Mouse (Mus musculus) CD4-positive naive resting alpha-beta T cell, adult 76 days (primary cell): Measurements from ENCODE around the gene Anapc16. TPM values are rescaled to one million over a fixed set of nuclear protein-coding genes. Genes with fewer than 3 reads are reported as not detected.

Experiments used
- total RNA-seq: library from RNA; stranded (reverse); gene quantifications from one replicate; pipeline ENCODE4 v1.2.4, GENCODE M21; 2023

The Anapc16 gene
- total RNA-seq, result 38.7 TPM

GRCm38 (mm10) chr10:60002673-60003212, at the start of gene Anapc16, which contains the start of gene Ascc1:
Gene Anapc16, minus strand, starts transcription at chr10:60003135.
Gene Ascc1, plus strand, starts transcription at chr10:60002805.

GRCm38 (mm10) chr10:59951211-59952151, 51.5 kb downstream of the Anapc16 start, which contains the start of gene Ddit4:
Gene Ddit4, minus strand, starts transcription at chr10:59951834.

Other genes starting within 250 kb of the Anapc16 start
- gene Dnajb12, start 123.6 kb downstream of the Anapc16 start, total RNA-seq, result 51.0 TPM
- 14.5 TPM for gene Ddit4, start 51.3 kb downstream of the Anapc16 start, total RNA-seq
- 26.8 TPM for gene Ascc1, start 330 bp downstream of the Anapc16 start, total RNA-seq
- gene Spock2, start 103.1 kb upstream of the Anapc16 start, total RNA-seq, result 5.2 TPM
- gene Chst3, start 216.1 kb upstream of the Anapc16 start, total RNA-seq, result 11.3 TPM